Mouse (Mus musculus) embryo, embryonic 11.5 days (tissue): ENCODE measurements around the gene Zbtb37.
"Not testable (repeated sequence)": the region's sequence is repeated elsewhere in the genome, so short reads cannot be mapped to it uniquely, and the experiment has no call there.

Experiments used
- DNase-seq: peaks from one replicate; pipeline ENCODE4 v3.0.0-alpha.2; 2012; ENCODE audit warnings: low read depth, low spot score

Zbtb37 gene

GRCm38 (mm10) chr1:161033856-161034434, 704 bp downstream of the Zbtb37 start:
- DNase-seq, result no peak

DNA sequence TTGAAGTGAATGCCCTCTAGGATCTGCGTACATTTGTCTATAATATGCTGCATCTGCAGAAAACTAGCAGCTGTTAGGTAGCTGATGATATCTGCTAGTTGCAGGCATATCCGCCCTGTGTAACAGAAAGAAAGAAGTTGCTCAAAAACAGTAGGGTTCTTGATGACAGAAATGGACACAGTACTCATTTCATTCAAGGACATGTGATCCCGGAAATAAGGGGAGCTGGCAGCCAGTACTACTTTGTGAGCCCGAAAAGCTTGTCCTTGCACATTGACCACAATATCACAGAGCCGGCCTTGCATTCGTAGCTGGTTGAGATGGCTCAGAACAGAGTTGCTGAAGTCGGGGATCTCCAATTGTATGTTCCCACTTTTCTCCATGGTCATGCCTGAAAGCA, 2.3 kb downstream of the Zbtb37 start:
- no peak for DNase-seq

DNA sequence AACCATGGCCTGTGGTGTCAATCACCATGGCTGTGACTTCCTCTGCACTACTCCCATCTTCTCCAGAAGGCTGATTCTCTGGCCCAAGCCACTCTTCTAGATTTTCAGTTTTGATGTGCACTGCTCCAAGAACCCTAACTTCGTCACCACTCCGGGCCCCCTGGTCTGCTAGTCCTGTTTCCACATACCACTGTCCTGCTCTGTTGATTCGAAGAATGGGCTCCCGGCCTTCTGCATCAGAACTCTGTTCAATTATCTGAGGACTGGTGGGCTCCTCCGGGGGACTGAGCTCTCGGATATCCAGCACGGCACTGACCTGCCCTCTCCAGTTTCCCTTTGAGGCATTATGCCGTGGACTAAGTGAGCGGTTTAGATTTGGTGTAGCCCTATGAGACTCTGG, 2.8 kb downstream of the Zbtb37 start:
- no peak for DNase-seq

- DNase-seq, result no peak
Measured at GRCm38 (mm10) chr1:161030058-161030457, 4.6 kb downstream of the Zbtb37 start.

- DNase-seq, result not testable (repeated sequence)
Measured at GRCm38 (mm10) chr1:161028427-161028826, 6.2 kb downstream of the Zbtb37 start.

- DNase-seq, result no peak
Measured at GRCm38 (mm10) chr1:161027196-161027595, 7.5 kb downstream of the Zbtb37 start.

DNA sequence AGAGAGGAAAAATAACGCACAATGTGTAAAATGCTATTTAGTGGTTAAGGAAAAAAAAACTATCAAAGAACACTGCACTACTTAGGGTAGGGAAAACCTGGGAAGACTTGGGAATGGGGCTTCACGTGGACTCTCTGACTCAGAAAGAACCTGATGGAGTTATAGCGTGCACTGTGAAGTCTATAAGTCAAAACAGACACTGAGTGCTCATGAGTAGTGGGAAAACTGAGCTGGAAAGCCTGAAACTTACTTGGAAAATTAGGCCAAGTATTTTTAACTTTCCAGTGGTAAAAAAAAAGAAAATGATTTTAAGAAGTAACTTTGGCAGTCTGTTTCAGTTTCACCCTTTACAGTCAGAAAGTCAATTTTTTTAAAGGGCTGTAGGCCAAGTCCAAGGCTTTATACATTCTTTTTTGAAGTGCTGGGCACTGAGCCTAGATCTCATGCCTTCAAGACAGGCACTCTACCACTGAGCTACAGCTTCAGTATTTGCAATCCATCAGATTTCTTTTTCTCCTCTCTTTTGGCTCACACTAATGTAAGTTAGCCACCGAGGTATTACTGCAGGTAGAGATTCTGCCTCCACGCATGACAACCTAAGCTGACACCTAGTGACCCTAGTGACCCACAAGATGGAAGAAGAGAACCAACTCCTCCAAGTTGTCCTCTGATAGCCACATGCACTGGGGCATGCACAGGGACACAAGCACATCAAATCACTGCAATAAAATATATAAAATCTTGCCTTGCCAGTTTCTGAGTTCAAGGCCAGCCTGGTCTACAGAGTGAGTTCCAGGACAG, 9.0 kb downstream of the Zbtb37 start:
- no peak for DNase-seq

DNA sequence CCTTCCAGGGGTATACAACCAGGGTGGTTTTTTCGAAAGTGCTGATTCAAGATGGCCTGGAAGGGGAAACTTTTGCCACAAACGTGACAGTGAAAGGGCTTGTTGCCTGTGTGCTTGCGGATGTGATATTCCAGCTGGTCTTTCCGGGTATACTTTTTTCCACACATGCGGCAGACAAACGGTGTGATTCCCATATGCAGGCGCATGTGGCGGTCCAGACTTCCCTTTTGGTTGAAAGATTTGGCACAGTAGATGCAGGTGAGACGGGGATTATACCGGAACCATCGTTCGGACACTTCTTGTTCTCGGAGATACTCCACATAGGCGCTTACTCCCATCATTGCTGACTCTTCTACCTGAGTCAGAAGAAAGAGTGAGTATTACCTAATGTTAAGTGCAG, 14.6 kb downstream of the Zbtb37 start:
- DNase-seq, result no peak

GRCm38 (mm10) chr1:161016378-161016777, 18.3 kb downstream of the Zbtb37 start:
- no peak for DNase-seq

- DNase-seq, result no peak
Measured at GRCm38 (mm10) chr1:161010436-161010835, 24.2 kb downstream of the Zbtb37 start.

DNA sequence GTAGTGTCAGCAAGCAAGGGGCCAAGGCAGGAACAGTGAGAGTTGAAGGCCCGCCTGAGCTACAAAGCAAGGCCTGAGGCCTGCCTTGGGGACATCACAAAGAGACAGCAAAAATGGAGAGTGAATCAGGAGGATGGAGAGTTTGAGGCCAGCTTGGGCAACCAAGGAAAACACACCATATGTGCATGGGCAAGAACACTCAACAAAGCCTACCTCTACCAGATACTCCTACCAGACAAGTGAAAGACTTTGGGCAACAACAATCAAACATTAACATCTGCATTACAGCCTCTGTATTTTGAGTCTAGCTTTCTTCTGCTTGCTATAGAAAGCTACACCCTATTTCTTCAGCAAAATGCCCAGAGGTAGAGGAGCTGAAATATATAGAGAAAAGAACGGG, 26.6 kb downstream of the Zbtb37 start:
- no peak for DNase-seq

DNA sequence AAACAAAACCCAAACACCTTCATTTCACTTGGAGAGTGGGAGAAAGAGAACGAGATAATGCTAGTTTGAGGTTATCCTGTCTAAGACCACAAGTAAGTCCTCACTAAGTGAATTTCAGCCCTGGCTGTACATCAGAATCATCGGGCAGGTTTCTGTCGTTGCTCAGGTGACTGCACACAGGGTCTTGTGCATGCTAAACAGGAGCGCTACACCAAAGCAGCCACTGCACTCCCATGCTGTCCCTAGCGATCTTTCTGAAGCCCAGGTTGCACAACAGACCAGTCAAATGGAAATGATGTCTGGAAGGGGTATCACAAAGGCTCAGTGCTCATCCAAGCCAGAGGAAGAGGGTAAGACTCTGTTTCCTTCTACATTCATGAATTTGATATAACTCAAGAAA, 28.2 kb downstream of the Zbtb37 start:
- DNase-seq, result no peak

DNA sequence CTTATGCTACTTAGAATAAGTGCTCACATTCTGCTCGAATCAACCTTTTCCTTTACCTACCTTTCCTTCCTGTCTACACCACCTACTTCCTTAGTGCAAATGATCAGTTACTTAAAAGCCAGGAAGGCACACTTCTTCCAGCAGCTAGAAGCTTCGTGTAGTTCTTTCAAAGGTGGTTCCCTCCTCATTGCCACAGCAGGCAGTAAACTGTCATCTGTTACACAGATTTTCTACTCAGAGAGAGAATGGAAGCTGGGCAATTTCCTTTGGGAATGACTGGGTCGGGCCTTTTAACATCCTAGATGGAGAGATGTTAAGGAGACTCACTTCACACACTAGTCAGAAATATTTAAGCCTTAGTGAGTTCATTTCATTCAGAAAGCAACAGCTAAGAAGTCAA, 29.1 kb downstream of the Zbtb37 start:
- DNase-seq, result no peak

DNA sequence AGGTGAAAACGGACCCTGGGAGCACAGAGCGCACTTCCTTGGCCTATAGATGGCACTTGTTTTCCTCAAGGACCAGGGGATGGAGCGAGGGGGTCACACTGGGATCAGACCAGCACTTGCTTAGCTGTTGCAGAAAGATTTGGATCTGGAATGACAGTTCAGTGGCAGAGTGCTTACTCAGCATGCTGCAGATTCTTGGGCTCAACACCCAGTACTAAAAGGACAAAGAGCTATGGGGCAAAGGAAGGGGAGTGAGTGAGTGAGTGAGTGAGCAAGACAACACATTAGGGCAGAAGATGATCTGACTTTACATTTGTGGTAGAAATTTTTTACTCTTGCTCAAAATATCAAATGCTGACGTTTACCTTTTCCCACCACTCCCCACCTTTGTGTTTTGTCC, 29.7 kb downstream of the Zbtb37 start:
- no peak for DNase-seq

GRCm38 (mm10) chr1:160993851-160994250, 40.8 kb downstream of the Zbtb37 start:
- no peak for DNase-seq

GRCm38 (mm10) chr1:160989395-160989794, 45.3 kb downstream of the Zbtb37 start:
- no peak for DNase-seq

GRCm38 (mm10) chr1:160986881-160987635, 47.6 kb downstream of the Zbtb37 start:
- DNase-seq, result no peak

DNA sequence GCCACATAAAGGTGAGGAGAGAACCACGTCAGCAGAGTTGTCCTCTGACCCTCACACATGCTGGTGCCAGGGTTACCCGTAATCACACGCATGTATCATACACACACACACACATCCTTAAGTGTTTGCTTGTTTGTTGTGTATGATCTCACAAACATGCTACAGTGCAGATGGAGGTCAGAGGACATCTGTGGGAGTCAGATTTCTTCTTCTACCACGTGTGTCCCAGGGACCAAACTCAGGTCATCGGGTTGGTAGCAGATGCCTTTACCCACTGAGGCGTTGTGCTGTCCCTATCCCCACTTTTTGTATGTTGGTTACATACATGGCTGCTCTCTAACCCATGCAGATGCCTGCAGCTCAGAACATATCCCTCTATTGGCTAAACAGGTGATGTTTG, 49.2 kb downstream of the Zbtb37 start:
- no peak for DNase-seq

- DNase-seq, result not testable (repeated sequence)
Measured at GRCm38 (mm10) chr1:160984731-160985130, 49.9 kb downstream of the Zbtb37 start.

DNA sequence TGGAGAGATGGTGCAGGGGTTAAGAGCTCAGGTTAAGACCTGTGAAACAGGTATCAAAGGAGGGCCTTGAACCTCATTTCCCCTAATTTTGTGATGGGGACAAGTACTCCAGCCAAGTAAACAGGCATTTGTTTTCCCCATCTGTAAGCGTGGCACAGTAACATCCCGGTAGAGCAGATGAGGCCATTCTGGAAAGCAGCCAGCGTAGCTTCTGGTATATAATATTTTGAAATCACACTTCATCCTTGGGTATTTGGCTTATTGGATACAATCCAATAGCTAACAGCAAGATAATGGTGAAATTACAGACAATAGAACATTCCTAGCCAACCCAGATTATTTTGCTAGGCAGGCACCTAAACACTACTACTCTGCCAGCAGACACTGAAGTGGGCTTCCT, 51.8 kb downstream of the Zbtb37 start:
- no peak for DNase-seq

DNA sequence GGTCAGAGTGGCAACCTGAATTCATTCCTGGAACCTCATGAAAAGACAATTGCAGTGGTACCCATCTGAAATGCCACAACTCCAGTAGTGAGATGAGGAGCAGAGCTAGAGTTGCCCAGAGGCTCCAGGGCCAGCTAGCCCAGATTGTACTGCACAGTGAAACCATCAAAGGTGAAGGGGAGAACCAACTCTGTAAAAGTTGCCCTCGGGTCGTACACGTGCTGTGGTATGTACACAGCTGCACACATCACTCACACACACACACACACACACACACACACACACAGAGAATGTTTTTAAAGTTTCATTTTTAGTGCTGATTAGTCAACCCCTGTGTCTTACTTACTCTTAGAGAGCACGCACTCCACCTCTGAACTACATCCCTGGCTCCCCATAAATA, 53.3 kb downstream of the Zbtb37 start:
- DNase-seq, result no peak

DNA sequence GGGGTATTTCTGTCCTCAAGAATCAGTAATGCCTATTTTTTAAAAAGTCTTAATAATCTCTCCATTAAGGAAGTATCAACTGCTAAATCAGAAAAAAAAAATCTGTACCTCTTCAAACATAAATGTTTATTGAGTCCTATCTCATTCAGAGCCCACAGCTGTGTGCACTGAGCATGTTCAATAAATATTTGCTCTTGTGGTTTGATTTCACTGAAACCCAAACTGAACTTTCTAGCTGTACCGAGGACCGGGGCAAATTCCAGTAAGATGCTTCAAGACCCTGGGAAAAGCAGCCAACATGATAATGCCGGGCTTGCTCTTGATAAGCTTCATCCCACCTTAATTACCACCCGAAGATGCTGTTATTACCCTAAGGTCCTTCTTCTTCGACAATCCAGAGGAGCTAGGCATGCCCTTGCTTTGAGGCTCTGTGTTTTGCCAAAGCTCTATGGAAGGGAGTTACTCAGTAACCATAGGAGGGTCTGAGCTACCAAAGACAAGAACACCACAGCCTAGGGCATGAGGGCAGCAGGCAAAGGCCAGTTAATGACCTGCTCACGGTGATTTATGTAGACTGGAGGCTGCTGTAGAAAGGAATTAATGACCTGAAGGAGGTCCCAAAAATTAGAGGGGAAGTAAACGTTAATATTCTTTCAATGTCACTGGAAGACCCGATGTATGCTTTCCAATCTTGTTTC, 54.0 kb downstream of the Zbtb37 start:
- DNase-seq, result no peak
